Mouse (Mus musculus) heart, embryonic 11.5 days (tissue): ENCODE results near the gene Mob3c. TPM values are rescaled to one million over a fixed set of nuclear protein-coding genes. Genes with fewer than 3 reads are reported as not detected.

Source experiments
- ATAC-seq: fragments of 200-750 bp; cut with Nextera tagmentation; replicated peaks from 2 replicates; pipeline ENCODE4 v1.8.0; 2017; ENCODE audit warnings: moderate library complexity; ENCODE audit not compliant: insufficient number of reproducible peaks, low FRiP score, low TSS enrichment
- H3K27ac ChIP-seq: fragments of 300-500 bp; sonication (generic); 2 replicates; pipeline ENCODE4 v1.5.1; 2014; ENCODE audit warnings: mild to moderate bottlenecking, low read depth, low read length
- H3K27me3 ChIP-seq: fragments of 300-500 bp; sonication (generic); 2 replicates; pipeline ENCODE4 v1.6.1; 2014; ENCODE audit warnings: mild to moderate bottlenecking, low read length, mixed read lengths; ENCODE audit not compliant: control insufficient read depth, insufficient read depth
- H3K36me3 ChIP-seq: fragments of 300-500 bp; sonication (generic); 2 replicates; pipeline ENCODE4 v1.6.1; 2014; ENCODE audit warnings: mild to moderate bottlenecking, low read length, moderate library complexity, mixed read lengths; ENCODE audit not compliant: control insufficient read depth, insufficient read depth
- H3K4me1 ChIP-seq: fragments of 300-500 bp; sonication (generic); 2 replicates; pipeline ENCODE4 v1.6.1; 2014; ENCODE audit warnings: low read length; ENCODE audit not compliant: control insufficient read depth, insufficient read depth
- H3K4me2 ChIP-seq: fragments of 300-500 bp; sonication (generic); 2 replicates; pipeline ENCODE4 v1.6.1; 2014; ENCODE audit warnings: mild to moderate bottlenecking, moderate library complexity
- H3K4me3 ChIP-seq: fragments of 300-500 bp; sonication (generic); 2 replicates; pipeline ENCODE4 v1.5.1; 2014; ENCODE audit warnings: low read depth, low read length
- H3K9ac ChIP-seq: fragments of 300-500 bp; sonication (generic); 2 replicates; pipeline ENCODE4 v1.6.1; 2014; ENCODE audit warnings: mild to moderate bottlenecking, low read depth, low read length, moderate library complexity
- H3K9me3 ChIP-seq: fragments of 300-500 bp; sonication (generic); replicated peaks from 2 replicates; pipeline ENCODE4 v1.6.1; 2016; ENCODE audit warnings: low read length; ENCODE audit not compliant: control insufficient read depth
- WGBS: fragments of 180-500 bp; shearing (Covaris S2); extraction: QIAGEN DNeasy Blood & Tissue Kit; methylation state at CpG from one replicate; pipeline ENCODE4 v1.1.7; 2014; ENCODE audit not compliant: insufficient replicate concordance; 5-methylcytosine and 5-hydroxymethylcytosine counted together
- polyA plus RNA-seq: library from polyadenylated mRNA; unstranded; fragments of >200 nt; fragmentation: Nextera tagmentation; extraction: Ambion mirVana; gene quantifications from 2 replicates; pipeline ENCODE4 v1.2.1, GENCODE M21; 2014

Mob3c gene
- polyA plus RNA-seq, 1 experiment from 2014 or later, result 6.5 TPM

GRCm38 (mm10) chr4:115850631-115851030 lies 22.7 kb downstream of the Mob3c start:
- H3K9ac ChIP-seq, result no peak overlapping the region
- H3K4me3 ChIP-seq, result no peak overlapping the region
- peaks cover 27% of the 10 kb centered on the region for H3K4me1 ChIP-seq
- ATAC-seq, result no peak
- H3K4me2 ChIP-seq, result no peak overlapping the region
- WGBS, result 62% methylated on average over 2 of the region's 2 CpGs
- no peaks in the 10 kb centered on the region for H3K27me3 ChIP-seq
- no peak overlapping the region for H3K27ac ChIP-seq
- H3K9me3 ChIP-seq, result no peaks in the 10 kb centered on the region
- no peaks in the 10 kb centered on the region for H3K36me3 ChIP-seq

DNA sequence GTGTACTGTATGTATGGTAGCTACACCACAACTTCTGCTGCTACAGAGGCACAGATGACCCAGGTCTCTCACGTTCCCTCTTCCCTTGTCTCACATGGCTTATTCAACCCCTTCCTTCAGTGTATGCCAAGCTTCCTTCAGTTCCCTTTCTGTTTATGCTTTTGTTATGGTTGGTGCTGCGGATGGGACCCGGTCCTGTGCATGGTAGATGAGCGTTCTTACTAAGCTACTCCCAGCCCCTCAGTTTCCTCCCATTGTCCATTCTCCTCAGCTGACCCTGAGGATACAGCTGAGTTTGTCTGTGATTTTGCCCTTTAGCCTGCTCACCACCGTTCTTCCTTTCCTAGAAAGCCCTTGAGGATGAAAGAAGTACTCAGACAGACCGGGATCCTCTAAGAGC lies 23.7 kb downstream of the Mob3c start:
- ATAC-seq, result no peak
- WGBS, result 77% methylated on average over 6 of the region's 6 CpGs
- no peaks in the 10 kb centered on the region for H3K9me3 ChIP-seq
- H3K36me3 ChIP-seq, result no peaks in the 10 kb centered on the region
- no peak overlapping the region for H3K9ac ChIP-seq
- H3K27me3 ChIP-seq, result no peaks in the 10 kb centered on the region
- H3K27ac ChIP-seq, result no peak overlapping the region
- no peak overlapping the region for H3K4me2 ChIP-seq
- H3K4me3 ChIP-seq, result no peak overlapping the region
- H3K4me1 ChIP-seq, result peaks cover 32% of the 10 kb centered on the region

- no peaks in the 10 kb centered on the region for H3K9me3 ChIP-seq
- WGBS, result 38% methylated on average over 6 of the region's 6 CpGs
- H3K36me3 ChIP-seq, result 0 out of 2 replicates have a peak, but pooled peaks cover 5% of the 10 kb centered on the region
- H3K27ac ChIP-seq, result no peak overlapping the region
- no peak overlapping the region for H3K4me2 ChIP-seq
- ATAC-seq, result no peak
- no peak overlapping the region for H3K9ac ChIP-seq
- H3K4me3 ChIP-seq, result no peak overlapping the region
- peaks cover 12% of the 10 kb centered on the region for H3K4me1 ChIP-seq
- no peaks in the 10 kb centered on the region for H3K27me3 ChIP-seq
Observed at GRCm38 (mm10) chr4:115855100-115855499, 27.2 kb downstream of the Mob3c start.

GRCm38 (mm10) chr4:115855609-115856008 lies 27.7 kb downstream of the Mob3c start:
- Histone ChIP-seq H3K4me1 (peaks cover 12% of the 10 kb centered on the region), H3K4me3 (no peak overlapping the region), H3K9me3 (no peaks in the 10 kb centered on the region), H3K9ac (no peak overlapping the region), H3K27me3 (no peaks in the 10 kb centered on the region), H3K36me3 (peaks cover 6% of the 10 kb centered on the region; the same call in 1 of the 2 replicates), H3K4me2 (no peak overlapping the region), H3K27ac (0 out of 2 replicates have a peak overlapping the region, but pooled peaks have one; percentile 22)
- WGBS, result 62% methylated on average over 4 of the region's 4 CpGs
- ATAC-seq, result no peak

DNA sequence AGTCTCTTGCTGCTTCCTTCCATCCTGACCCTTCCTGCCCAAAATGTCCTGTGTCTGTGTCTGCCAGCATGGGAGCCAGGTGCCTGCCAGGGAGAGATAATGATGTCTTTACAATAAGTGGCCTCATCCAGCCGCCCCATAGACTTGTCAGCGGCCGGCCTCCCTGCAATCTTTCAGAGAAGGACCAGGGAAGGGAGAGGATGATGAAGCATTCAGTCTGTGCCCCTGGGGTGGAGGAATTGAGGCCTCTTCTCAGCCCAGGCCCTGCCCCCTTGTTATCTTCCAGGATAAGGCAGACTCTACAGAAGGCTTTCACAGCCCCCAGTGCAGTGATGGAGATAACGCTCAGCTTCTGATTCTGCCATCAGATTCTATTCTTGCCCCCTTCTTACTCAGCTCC lies 28.4 kb downstream of the Mob3c start:
- peak; percentile 81 for ATAC-seq

GRCm38 (mm10) chr4:115857293-115857883 lies 29.5 kb downstream of the Mob3c start:
- WGBS, result 67% methylated on average over 9 of the region's 9 CpGs
- H3K27me3 ChIP-seq, result no peaks in the 10 kb centered on the region
- H3K36me3 ChIP-seq, result peaks cover 9% of the 10 kb centered on the region; the same call in 1 of the 2 replicates

More for the DNA sequence above, 28.4 kb downstream of the Mob3c start:
- H3K4me1 ChIP-seq, result peaks cover 12% of the 10 kb centered on the region
- H3K9me3 ChIP-seq, result no peaks in the 10 kb centered on the region
- no peak overlapping the region for H3K4me3 ChIP-seq
- WGBS, result 35% methylated on average over 4 of the region's 4 CpGs
- no peak overlapping the region for H3K4me2 ChIP-seq
- H3K27ac ChIP-seq, result peak overlapping the region; percentile 35
- peaks cover 9% of the 10 kb centered on the region; the same call in 1 of the 2 replicates for H3K36me3 ChIP-seq
- H3K27me3 ChIP-seq, result no peaks in the 10 kb centered on the region
- H3K9ac ChIP-seq, result 0 out of 2 replicates have a peak overlapping the region, but pooled peaks have one; percentile 6

GRCm38 (mm10) chr4:115863352-115863751 lies 35.5 kb downstream of the Mob3c start:
- 83% methylated on average over 7 of the region's 7 CpGs for WGBS
- Histone ChIP-seq H3K36me3 (peaks cover 13% of the 10 kb centered on the region), H3K9ac (no peak overlapping the region), H3K9me3 (no peaks in the 10 kb centered on the region), H3K27me3 (no peaks in the 10 kb centered on the region), H3K4me2 (no peak overlapping the region), H3K4me1 (no peaks in the 10 kb centered on the region), H3K4me3 (no peak overlapping the region), H3K27ac (no peak overlapping the region)
- no peak for ATAC-seq

More at GRCm38 (mm10) chr4:115857293-115857883, 29.5 kb downstream of the Mob3c start:
- peaks cover 12% of the 10 kb centered on the region for H3K4me1 ChIP-seq
- H3K9me3 ChIP-seq, result no peaks in the 10 kb centered on the region
- no peak for ATAC-seq
- no peak overlapping the region for H3K4me2 ChIP-seq
- no peak overlapping the region for H3K9ac ChIP-seq
- no peak overlapping the region for H3K27ac ChIP-seq
- H3K4me3 ChIP-seq, result no peak overlapping the region

DNA sequence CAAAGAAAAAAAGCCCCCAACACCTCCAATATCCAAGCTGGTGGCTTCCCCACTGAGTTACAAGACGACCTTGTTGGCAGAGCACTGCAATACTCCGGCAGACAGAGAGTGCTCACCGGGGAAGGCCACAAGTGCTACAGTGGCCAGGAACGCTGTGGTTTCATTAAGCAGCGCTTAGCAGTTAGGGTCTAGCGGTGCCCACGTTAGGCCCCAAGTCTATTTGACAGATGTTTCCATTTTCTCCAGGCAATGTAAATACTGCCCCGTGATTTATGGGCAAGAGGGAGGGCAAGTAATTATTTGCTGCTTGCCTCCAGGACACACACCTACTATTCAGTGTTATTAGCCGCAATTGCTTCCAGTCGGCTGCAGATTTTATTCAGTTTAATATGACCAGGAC lies 36.0 kb downstream of the Mob3c start:
- Histone ChIP-seq H3K4me2 (no peak overlapping the region), H3K36me3 (peaks cover 13% of the 10 kb centered on the region), H3K4me1 (no peaks in the 10 kb centered on the region), H3K9me3 (no peaks in the 10 kb centered on the region), H3K4me3 (no peak overlapping the region), H3K9ac (no peak overlapping the region), H3K27ac (no peak overlapping the region), H3K27me3 (no peaks in the 10 kb centered on the region)
- ATAC-seq, result no peak
- 68% methylated on average over 10 of the region's 10 CpGs for WGBS
